In the genomic region with DNA sequence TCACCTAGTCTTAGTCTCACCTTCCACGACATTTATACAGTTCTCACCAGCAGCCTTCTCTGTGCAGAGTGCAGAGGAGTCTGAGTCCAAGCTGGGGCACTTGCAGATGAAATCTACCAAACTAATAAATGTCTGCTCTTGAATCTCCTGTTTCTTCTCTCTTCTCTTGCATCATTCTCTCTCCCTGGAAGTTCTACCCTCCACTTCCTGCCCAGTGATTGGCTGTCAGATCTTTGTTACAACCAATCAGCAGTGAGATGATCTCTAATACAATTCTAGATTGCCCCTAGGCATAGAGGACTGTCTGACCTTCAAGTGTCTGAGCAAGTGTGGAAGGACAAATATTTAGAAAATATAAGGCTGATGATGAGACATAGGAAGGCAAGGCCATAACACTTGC, we compare ENCODE assay signal across 28 mouse cellular contexts. TPM values are rescaled to one million over a fixed set of nuclear protein-coding genes. Genes with fewer than 3 reads are reported as not detected.
A peak's percentile ranks its signal among the peaks of the same experiment; 100 is the strongest.
DNase-seq lines count a peak whose midpoint lies in the region; ATAC-seq and TF ChIP-seq lines count a peak whose summit lies in the region.
"Had no signal": no experiment of that assay in that cellular context is flagged by ENCODE, and none has a peak within 500 bp of the region (broad histone marks: within the 10 kb centered on the region; RNA-seq: fewer than 3 reads in every experiment).

No protein-coding gene starts in this region.

- TF ChIP-seq EP300 in CH12.LX (IDR thresholded peaks at IDR 0.05; ENCODE audit: low read length): no peak
- no peak for TF ChIP-seq EP300 in MEL (IDR thresholded peaks at IDR 0.05; ENCODE audit: low read depth in 1 of 2, low read length in 2 of 2)

- no peak overlapping the region for H3K4me2 ChIP-seq in CH12.LX (ENCODE audit: insufficient read depth, low read depth, poor library complexity, severe bottlenecking)
- H3K4me2 ChIP-seq in myocyte (ENCODE audit: low read depth): peak overlapping the region; percentile 56
- H3K4me2 ChIP-seq in kidney, embryonic 14.5 days (replicated peaks; ENCODE audit: low read depth, low read length): no peak overlapping the region

- H3K27me3 ChIP-seq in CH12.LX (replicated peaks) (no peaks in the 10 kb centered on the region), MEL (ENCODE audit: control insufficient read depth in 1 of 2, insufficient read depth in 2 of 2, low read length in 2 of 2) (no peaks in the 10 kb centered on the region), myocyte (ENCODE audit: control insufficient read depth, insufficient read depth, insufficient read length) (no peaks in the 10 kb centered on the region)
- H3K27me3 ChIP-seq in kidney, embryonic 14.5 days (ENCODE audit: control insufficient read depth, insufficient read depth, low read length): no peaks in the 10 kb centered on the region
- H3K27me3 ChIP-seq: Patski had no signal

- 74% methylated on average over 1 of the region's 1 CpGs for WGBS in kidney, embryonic 14.5 days

- H3K27ac ChIP-seq in CH12.LX (ENCODE audit: insufficient read depth, low read depth): no peak overlapping the region
- 0 out of 2 replicates have a peak overlapping the region, but pooled peaks have one; percentile 27 for H3K27ac ChIP-seq in MEL (ENCODE audit: control insufficient read depth, low read depth, low read length)
- H3K27ac ChIP-seq in kidney, embryonic 14.5 days (ENCODE audit: low read depth, low read length): no peak overlapping the region

- DNase-seq in 3T3-L1 (ENCODE audit: low read depth, low spot score) (peak; percentile 63), CH12.LX (ENCODE audit: extremely low read depth) (peak; percentile 49), MEL (ENCODE audit: low read depth, low spot score) (peak; percentile 65)
- no peak for DNase-seq in cerebellum, postnatal 10 days
- DNase-seq in embryo, embryonic 11 days: no peak
- DNase-seq in thymus, postnatal 25 days: no peak
- DNase-seq: adrenal gland, adult 2 months; adrenal gland, adult 8-10 months; adrenal gland, postnatal 10 days; adrenal gland, postnatal 14 days; adrenal gland, postnatal 25 days; adrenal gland, postnatal 36 days; B cell, adult 2 months; cerebellum, adult 11 months; cerebellum, adult 11-12 months; cerebellum, adult 18-20 months; cerebellum, adult 2 months; cerebellum, adult 8-10 months had no signal

- dilution Hi-C loops in CH12.LX (cut with MboI; ENCODE audit: extremely low pct_ligation_motif_present, extremely low pct_unique_long_range_greater_than_20kb, low sequenced_read_pairs): no loop called here

- in situ Hi-C loops in CH12.LX (cut with MboI; ENCODE audit: low pct_ligation_motif_present, low pct_unique_long_range_greater_than_20kb, low sequenced_read_pairs): no loop called here

- no peak for ATAC-seq in kidney, embryonic 14.5 days (ENCODE audit: low FRiP score, low TSS enrichment)
- ATAC-seq: activated CD4-positive, CD25-positive, alpha-beta regulatory T cell, adult 4 months; CD4-positive, CD25-positive, alpha-beta regulatory T cell, adult 4 months; Patski had no signal

- H3K9ac ChIP-seq in CH12.LX (ENCODE audit: insufficient read depth, low read depth): peak overlapping the region; percentile 29; the same call in 1 of the 2 replicates
- no peak overlapping the region for H3K9ac ChIP-seq in MEL (ENCODE audit: control insufficient read depth, low read depth, low read length, poor library complexity, severe bottlenecking)
- H3K9ac ChIP-seq in kidney, embryonic 14.5 days (ENCODE audit: low read depth, low read length): no peak overlapping the region

- H3K4me3 ChIP-seq in CH12.LX (replicated peaks in 1 of 3; ENCODE audit: low read depth in 2 of 3, low read length in 2 of 3, poor library complexity in 1 of 3) (peak overlapping the region; percentile 23 to 55 (median 49)), MEL (ENCODE audit: control insufficient read depth in 1 of 2, insufficient read depth in 1 of 2, low read depth in 2 of 2, low read length in 2 of 2) (peak overlapping the region in 1 of 2 experiments; percentile 45; a peak in 1 of 4 replicates), myocyte (peak overlapping the region; percentile 32)
- no peak overlapping the region for H3K4me3 ChIP-seq in kidney, embryonic 14.5 days (ENCODE audit: low read length)

- H3K36me3 ChIP-seq in CH12.LX (replicated peaks in 1 of 2; ENCODE audit: control insufficient read depth in 1 of 2, insufficient read depth in 1 of 2, low read length in 1 of 2): peaks cover 43 to 55% of the 10 kb centered on the region in 2 experiments
- H3K36me3 ChIP-seq in MEL (ENCODE audit: control insufficient read depth in 1 of 2, insufficient read depth in 2 of 2, low read length in 2 of 2): no peaks in the 10 kb centered on the region
- peaks cover 19% of the 10 kb centered on the region for H3K36me3 ChIP-seq in myocyte (ENCODE audit: control insufficient read depth, insufficient read depth)
- H3K36me3 ChIP-seq in kidney, embryonic 14.5 days (ENCODE audit: control insufficient read depth, insufficient read depth, low read length): no peaks in the 10 kb centered on the region
- H3K36me3 ChIP-seq: G1E had no signal

- H3K9me3 ChIP-seq in CH12.LX (replicated peaks; ENCODE audit: low read length) (no peaks in the 10 kb centered on the region), MEL (replicated peaks; ENCODE audit: insufficient read depth, low read length) (no peaks in the 10 kb centered on the region)
- no peaks in the 10 kb centered on the region for H3K9me3 ChIP-seq in kidney, embryonic 14.5 days (ENCODE audit: control insufficient read depth, low read length)
- H3K9me3 ChIP-seq: G1E had no signal

- peaks cover 0 to 16% of the 10 kb centered on the region in 2 experiments; a peak in 2 of 4 replicates for H3K4me1 ChIP-seq in CH12.LX (ENCODE audit: control insufficient read depth in 1 of 2, insufficient read depth in 2 of 2)
- peaks cover 0 to 2% of the 10 kb centered on the region in 2 experiments; a peak in 1 of 4 replicates for H3K4me1 ChIP-seq in MEL (ENCODE audit: control insufficient read depth in 1 of 2, insufficient read depth in 2 of 2, low read length in 2 of 2)
- no peaks in the 10 kb centered on the region for H3K4me1 ChIP-seq in kidney, embryonic 14.5 days (ENCODE audit: control insufficient read depth, insufficient read depth, low read length)

- no peak for TF ChIP-seq RAD21 in CH12.LX (IDR thresholded peaks at IDR 0.05; ENCODE audit: low read depth, low read length)
- TF ChIP-seq RAD21 in MEL (IDR thresholded peaks at IDR 0.05; ENCODE audit: low read depth, low read length): no peak

- TF ChIP-seq POLR2A in CH12.LX (IDR thresholded peaks at IDR 0.05; ENCODE audit: low read depth, low read length) (no peak), MEL (IDR thresholded peaks at IDR 0.05; ENCODE audit: control insufficient read depth in 1 of 2, insufficient read depth in 1 of 2, low read depth in 1 of 2, low read length in 2 of 2, poor library complexity in 1 of 2) (no peak), myocyte (IDR thresholded peaks at IDR 0.05; ENCODE audit: insufficient read length, low read depth) (peak; percentile 29)

- no peaks in the 10 kb centered on the region for H3K79me2 ChIP-seq in CH12.LX (replicated peaks; ENCODE audit: control insufficient read depth, extremely low read depth, insufficient read depth, poor library complexity, severe bottlenecking)
- H3K79me2 ChIP-seq in MEL (ENCODE audit: control insufficient read depth, insufficient read depth, low read length, poor library complexity): no peaks in the 10 kb centered on the region
- H3K79me2 ChIP-seq in myocyte (ENCODE audit: control insufficient read depth, insufficient read depth): no peaks in the 10 kb centered on the region

- TF ChIP-seq CTCF in CH12.LX (conservative IDR thresholded peaks at IDR 0.05 in 1 of 2, IDR thresholded peaks at IDR 0.05 in 1 of 2; ENCODE audit: low read depth in 2 of 2, low read length in 2 of 2) (no peak), MEL (IDR thresholded peaks at IDR 0.05 in 2 of 3, conservative IDR thresholded peaks at IDR 0.05 in 1 of 3; ENCODE audit: control insufficient read depth in 1 of 3, insufficient read depth in 1 of 3, low read depth in 2 of 3, low read length in 3 of 3, poor library complexity in 1 of 3, severe bottlenecking in 1 of 3) (no peak)

- H3ac ChIP-seq in myocyte (ENCODE audit: control insufficient read depth, insufficient read length): no peak overlapping the region

TF ChIP-seq in CH12.LX, 34 proteins besides CTCF, POLR2A, EP300 and RAD21 (continues in another document):
- TF ChIP-seq MXI1 (IDR thresholded peaks at IDR 0.05; ENCODE audit: low read depth, low read length) (no peak), UBTF (IDR thresholded peaks at IDR 0.05; ENCODE audit: low read depth, low read length) (no peak)

TF ChIP-seq in MEL, 35 proteins besides CTCF, POLR2A, EP300 and RAD21 (continues in another document):
- TF ChIP-seq POLR2AphosphoS5 (IDR thresholded peaks at IDR 0.05; ENCODE audit: borderline replicate concordance, low read depth, low read length): no peak

TF ChIP-seq in myocyte, 11 proteins besides CTCF, POLR2A, EP300 and RAD21 (continues in another document):
- TF ChIP-seq CEBPB (IDR thresholded peaks at IDR 0.05; ENCODE audit: insufficient read depth, poor library complexity, severe bottlenecking) (peak; percentile 67; the same call in 1 of the 2 replicates), USF1 (IDR thresholded peaks at IDR 0.05; ENCODE audit: low read depth) (no peak)

RNA-seq across cellular contexts. Expression of gene Pla2g16, which starts 18.9 kb away (rescaled TPM):
- total RNA-seq in CH12.LX (2012; rRNA removed) (19.9 and 28.2 TPM in 2 replicates), CH12.LX (2014; rRNA removed) (17.9 and 19.5 TPM in 2 replicates), MEL (2012; rRNA removed) (16.3 and 19.0 TPM in 2 replicates)
- polyA plus RNA-seq in CH12.LX (2012; ENCODE audit: insufficient read length, low read depth) (12.5 and 15.4 TPM in 2 replicates), MEL (2012; ENCODE audit: insufficient read depth in 1 of 2, insufficient read length in 2 of 2, low read depth in 1 of 2, low replicate concordance in 2 of 2, missing spikeins in 1 of 2) (10 to 100 TPM in 1 of 2 experiments, not detected in 1; 24.7 TPM), myocyte (2012; fragmentation: generic; extraction: Trizol) (64.5 TPM)
- polyA plus RNA-seq in kidney, embryonic 14.5 days (2014; fragmentation: Nextera tagmentation; extraction: Ambion mirVana): 7.4 and 8.1 TPM in 2 replicates
- polyA plus RNA-seq: G1E had no signal

RNA-seq across cellular contexts. Expression of gene Lgals12, which starts 30.8 kb away (rescaled TPM):
- total RNA-seq in CH12.LX (2012; rRNA removed) (not detected in 2 replicates), CH12.LX (2014; rRNA removed) (not detected in 2 replicates), MEL (2012; rRNA removed) (not detected in 2 replicates)
- polyA plus RNA-seq in CH12.LX (2012; ENCODE audit: insufficient read length, low read depth) (not detected in 2 replicates), MEL (2012; ENCODE audit: insufficient read depth in 1 of 2, insufficient read length in 2 of 2, low read depth in 1 of 2, low replicate concordance in 2 of 2, missing spikeins in 1 of 2) (not detected), myocyte (2012; fragmentation: generic; extraction: Trizol) (0.31 TPM)
- 0.70 and 1.2 TPM in 2 replicates for polyA plus RNA-seq in kidney, embryonic 14.5 days (2014; fragmentation: Nextera tagmentation; extraction: Ambion mirVana)
- total RNA-seq: G1E had no signal
- polyA plus RNA-seq: activated CD4-positive, CD25-positive, alpha-beta regulatory T cell, adult 4 months; C2C12; CD4-positive, CD25-positive, alpha-beta regulatory T cell, adult 4 months; G1E; Patski had no signal

RNA-seq across cellular contexts. Expression of gene Hrasls5, which starts 36.2 kb away (rescaled TPM):
- not detected in 2 replicates for total RNA-seq in CH12.LX (2012; rRNA removed)
- total RNA-seq in CH12.LX (2014; rRNA removed): not detected in 2 replicates
- not detected in 2 replicates for polyA plus RNA-seq in CH12.LX (2012; ENCODE audit: insufficient read length, low read depth)
- total RNA-seq in MEL (2012; rRNA removed): not detected in 2 replicates
- polyA plus RNA-seq in MEL (2012; ENCODE audit: insufficient read depth in 1 of 2, insufficient read length in 2 of 2, low read depth in 1 of 2, low replicate concordance in 2 of 2, missing spikeins in 1 of 2): not detected
- 0.05 TPM for polyA plus RNA-seq in myocyte (2012; fragmentation: generic; extraction: Trizol)
- not detected in 2 replicates for polyA plus RNA-seq in kidney, embryonic 14.5 days (2014; fragmentation: Nextera tagmentation; extraction: Ambion mirVana)
- total RNA-seq: adrenal gland, postnatal 25 days; adrenal gland, postnatal 4 days; ES-E14; G1E had no signal
- polyA plus RNA-seq: activated CD4-positive, CD25-positive, alpha-beta regulatory T cell, adult 4 months; adrenal gland, adult 2 months; brain, embryonic 14.5 days; C2C12; CD4-positive, CD25-positive, alpha-beta regulatory T cell, adult 4 months; G1E; Patski had no signal

Comparison
In these comparisons a context has a peak if more than half of its experiments do, and no peak if none do; other contexts are left out.
1. DNase-seq: peak in 3T3-L1 (single experiment), CH12.LX (single experiment) and MEL (single experiment); none in cerebellum, postnatal 10 days (0 of 2), embryo, embryonic 11 days (single experiment) and thymus, postnatal 25 days (single experiment).